Mouse (Mus musculus) megakaryocyte, adult 5-6 weeks (primary cell): ENCODE measurements around the gene Ankmy2. TPM values are rescaled to one million over a fixed set of nuclear protein-coding genes. Genes with fewer than 3 reads are reported as not detected.
"Not testable (repeated sequence)": the region's sequence is repeated elsewhere in the genome, so short reads cannot be mapped to it uniquely, and the experiment has no call there.

Experiments used
- ATAC-seq: 2 replicates; pipeline ENCODE4 v1.8.0; 2016; ENCODE audit warnings: mild to moderate bottlenecking, inconsistent platforms; ENCODE audit not compliant: poor library complexity, severe bottlenecking
- total RNA-seq, 2 experiments: library from RNA; stranded (forward) in 1 of 2; stranded (reverse) in 1 of 2; fragments of 153-499, 151-499 nt in 1 of 2; fragments of 221-1000, 200-1000 nt in 1 of 2; gene quantifications; 2 replicates each; pipeline versions ENCODE4 v1.2.3 to v1.2.4; 2015 to 2017

Gene Ankmy2
- total RNA-seq, 2 experiments from 2014 or later, result 13.8 to 21.6 TPM

GRCm38 (mm10) chr12:36157304-36157637 lies 357 bp downstream of the Ankmy2 start:
- peak; percentile 26 for ATAC-seq

GRCm38 (mm10) chr12:36157638-36158308 lies 859 bp downstream of the Ankmy2 start, which contains the start of gene Bzw2:
Bzw2 (minus strand) TSS chr12:36158080.
- ATAC-seq, result peak; percentile 38

- no peak for ATAC-seq
These were observed 7.3 kb downstream of the Ankmy2 start for GRCm38 (mm10) chr12:36164126-36164791.

- no peak for ATAC-seq
These were observed 8.4 kb downstream of the Ankmy2 start for GRCm38 (mm10) chr12:36165299-36165698.

GRCm38 (mm10) chr12:36177227-36177626 lies 20.3 kb downstream of the Ankmy2 start:
- no peak for ATAC-seq

- ATAC-seq, result no peak
These were observed 25.7 kb downstream of the Ankmy2 start for GRCm38 (mm10) chr12:36182570-36182969.

- ATAC-seq, result no peak
These were observed 30.2 kb downstream of the Ankmy2 start for GRCm38 (mm10) chr12:36187081-36187480.

GRCm38 (mm10) chr12:36189610-36190009 lies 32.7 kb downstream of the Ankmy2 start:
- no peak for ATAC-seq

- ATAC-seq, result peak; percentile 72
These were observed 33.4 kb downstream of the Ankmy2 start for GRCm38 (mm10) chr12:36190343-36190742.

GRCm38 (mm10) chr12:36194976-36195375 lies 38.1 kb downstream of the Ankmy2 start:
- ATAC-seq, result no peak

GRCm38 (mm10) chr12:36205579-36206119 lies 48.7 kb downstream of the Ankmy2 start:
- ATAC-seq, result not testable (repeated sequence)

GRCm38 (mm10) chr12:36207072-36207799 lies 50.3 kb downstream of the Ankmy2 start:
- no peak for ATAC-seq

GRCm38 (mm10) chr12:36207800-36208148 lies 50.9 kb downstream of the Ankmy2 start:
- no peak for ATAC-seq

GRCm38 (mm10) chr12:36208456-36208855 lies 51.5 kb downstream of the Ankmy2 start:
- no peak for ATAC-seq

GRCm38 (mm10) chr12:36210096-36210495 lies 53.2 kb downstream of the Ankmy2 start:
- no peak for ATAC-seq

GRCm38 (mm10) chr12:36214389-36215148 lies 57.7 kb downstream of the Ankmy2 start:
- peak; percentile 88 for ATAC-seq

- ATAC-seq, result peak; percentile 60
These were observed 58.2 kb downstream of the Ankmy2 start for GRCm38 (mm10) chr12:36215149-36215480.

- ATAC-seq, result no peak
These were observed 59.3 kb downstream of the Ankmy2 start for GRCm38 (mm10) chr12:36216230-36216629.

GRCm38 (mm10) chr12:36216905-36217304 lies 60.0 kb downstream of the Ankmy2 start:
- peak; percentile 36; the same call in 1 of the 2 replicates for ATAC-seq

GRCm38 (mm10) chr12:36224392-36224791 lies 67.5 kb downstream of the Ankmy2 start:
- no peak for ATAC-seq

GRCm38 (mm10) chr12:36231386-36231785 lies 74.5 kb downstream of the Ankmy2 start:
- ATAC-seq, result no peak
